In genomic region chr8:112004754-112005153, GRCm38 (mm10) we compare ENCODE assay signal across 19 mouse cellular contexts. TPM values are rescaled to one million over a fixed set of nuclear protein-coding genes. Genes with fewer than 3 reads are reported as not detected.
"Had no signal": no experiment of that assay in that cellular context is flagged by ENCODE, and none has a peak within 500 bp of the region (broad histone marks: within the 10 kb centered on the region; RNA-seq: fewer than 3 reads in every experiment).

No protein-coding gene starts in this region.

- H3K4me2 ChIP-seq: liver, embryonic 11.5 days; liver, embryonic 13.5 days; liver, embryonic 15.5 days; lung, embryonic 14.5 days; midbrain, embryonic 12.5 days; neural tube, embryonic 12.5 days had no signal

- H3K9ac ChIP-seq: liver, embryonic 13.5 days; liver, embryonic 15.5 days; liver, postnatal 0 days; lung, embryonic 14.5 days; midbrain, embryonic 12.5 days; neural tube, embryonic 12.5 days had no signal

- H3K27ac ChIP-seq: liver, embryonic 13.5 days; liver, embryonic 15.5 days; midbrain, embryonic 10.5 days; midbrain, embryonic 12.5 days; neural tube, embryonic 12.5 days had no signal

- H3K9me3 ChIP-seq: liver, embryonic 13.5 days; liver, embryonic 15.5 days; midbrain, embryonic 10.5 days; midbrain, embryonic 12.5 days; neural tube, embryonic 12.5 days had no signal

- H3K4me1 ChIP-seq: midbrain, embryonic 12.5 days had no signal

- H3K27me3 ChIP-seq: liver, embryonic 13.5 days; liver, embryonic 15.5 days; midbrain, embryonic 12.5 days; neural tube, embryonic 12.5 days had no signal

- DNase-seq: liver; liver, embryonic 13.5 days; liver, postnatal 0 days; lung, embryonic 14.5 days; midbrain, embryonic 14.5 days; right cerebral cortex, postnatal 14 days; right cerebral cortex, postnatal 4 days; spleen, adult 18-20 months; thymus, adult 18-20 months; thymus, postnatal 14 days; thymus, postnatal 36 days had no signal

- H3K4me3 ChIP-seq: liver, embryonic 13.5 days; liver, embryonic 15.5 days; midbrain, embryonic 10.5 days; midbrain, embryonic 12.5 days; neural tube, embryonic 12.5 days had no signal

RNA-seq across cellular contexts. Expression of gene Gm6793, which starts 10.1 kb away (rescaled TPM):
- total RNA-seq: megakaryocyte-erythroid progenitor cell, adult 5-6 weeks had no signal
- polyA plus RNA-seq: small intestine, adult 2 months; urinary bladder, adult 2 months had no signal
